Mouse (Mus musculus): Measurements from ENCODE around the gene Krtap4-2. TPM values are rescaled to one million over a fixed set of nuclear protein-coding genes. Genes with fewer than 3 reads are reported as not detected.

Krtap4-2 gene
- not detected in 2 replicates for polyA plus RNA-seq (2021; fragmentation: Nextera tagmentation)
- long read RNA-seq, experiment 1, result 0 reads
- long read RNA-seq, experiment 2, result 0 reads

DNA sequence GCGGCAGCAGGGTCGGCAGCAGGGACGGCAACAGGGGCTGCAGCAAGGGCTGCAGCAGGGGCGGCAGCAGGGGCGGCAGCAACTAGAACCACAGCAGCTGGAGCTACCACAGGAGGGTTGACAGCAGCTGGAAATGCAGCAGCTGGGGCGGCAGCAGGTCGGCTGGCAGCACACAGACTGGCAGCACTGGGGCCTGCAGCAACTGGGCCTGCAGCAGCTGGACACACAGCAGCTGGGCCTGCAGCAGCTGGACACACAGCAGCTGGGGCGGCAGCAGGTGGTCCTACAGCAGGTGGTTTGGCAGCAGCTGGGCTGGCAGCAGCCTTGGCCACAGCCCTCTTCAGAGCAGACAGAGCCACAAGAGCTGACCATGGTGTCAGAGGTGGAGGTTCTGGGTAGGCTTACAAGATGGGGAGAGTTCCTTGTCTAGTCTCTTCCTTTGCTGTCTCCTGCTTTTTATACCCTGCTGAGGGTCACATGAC lies at the start of gene Krtap4-2:
Gene Krtap4-2, minus strand, starts transcription at position 432 of the 482 bp plus-strand sequence.

DNA sequence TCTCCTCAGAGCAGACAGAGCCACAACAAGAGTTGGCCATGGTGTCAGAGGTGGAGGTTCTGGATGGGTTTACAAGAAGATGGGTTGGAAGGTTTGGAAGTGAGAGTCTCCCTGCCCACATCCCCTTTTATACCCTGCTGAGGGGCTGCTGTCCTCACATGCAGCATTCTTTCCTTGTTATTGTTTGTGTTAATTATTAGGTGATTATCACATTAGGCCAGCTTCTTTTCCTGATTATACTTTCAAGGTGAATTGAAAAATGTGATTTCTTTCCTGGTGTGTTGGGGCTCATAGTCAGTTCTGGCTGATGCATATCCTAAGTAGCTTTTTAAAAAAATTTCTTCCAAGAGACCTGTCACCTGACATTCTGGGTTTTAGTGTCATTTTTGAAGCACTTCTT lies 31.0 kb upstream of the Krtap4-2 start, which contains the start of gene Krtap4-6:
Gene Krtap4-6, minus strand, starts transcription at position 101 of the 400 bp plus-strand sequence.

DNA sequence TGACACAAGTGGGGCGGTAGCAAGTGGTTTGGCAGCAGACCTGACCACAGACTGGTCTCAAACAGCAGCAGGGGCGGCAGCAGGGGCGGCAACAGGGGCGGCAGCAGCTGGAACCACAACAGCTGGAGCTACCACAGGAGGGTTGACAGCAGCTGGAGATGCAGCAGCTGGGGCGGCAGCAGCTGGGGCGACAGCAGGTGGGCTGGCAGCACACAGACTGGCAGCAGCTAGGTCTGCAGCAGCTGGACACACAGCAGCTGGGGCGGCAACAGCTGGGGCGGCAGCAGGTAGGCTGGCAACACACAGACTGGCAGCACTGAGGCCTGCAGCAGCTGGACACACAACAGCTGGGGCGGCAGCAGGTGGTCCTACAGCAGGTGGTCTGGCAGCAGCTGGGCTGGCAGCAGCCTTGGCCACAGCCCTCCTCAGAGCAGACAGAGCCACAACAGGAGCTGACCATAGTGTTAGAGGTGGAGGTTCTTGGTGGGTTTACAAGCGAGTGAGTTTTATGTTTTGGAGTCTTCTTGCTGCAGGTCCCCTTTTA lies 23.7 kb upstream of the Krtap4-2 start, which contains the start of gene Gm11563:
Gene Gm11563, minus strand, starts transcription at position 494 of the 544 bp plus-strand sequence.

DNA sequence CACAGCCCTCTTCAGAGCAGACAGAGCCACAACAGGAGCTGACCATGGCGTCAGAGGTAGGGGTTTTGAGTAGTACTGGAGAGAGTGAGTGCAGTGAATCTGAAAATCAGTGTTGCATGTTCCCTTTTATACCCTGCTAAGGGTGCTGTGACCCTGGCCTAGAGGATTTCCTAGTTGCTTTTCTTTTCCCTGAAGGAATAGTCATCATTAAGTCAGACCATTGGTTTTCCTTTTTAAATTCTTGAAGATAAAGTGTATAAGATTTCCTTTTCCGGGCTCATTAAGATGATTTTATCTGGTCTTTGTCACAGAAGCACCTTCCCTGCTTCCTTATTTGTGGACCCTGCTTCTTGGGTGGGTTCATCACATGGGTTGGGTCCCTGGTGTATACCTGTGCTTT lies 15.3 kb upstream of the Krtap4-2 start, which contains the start of gene Gm11555:
Gene Gm11555, minus strand, starts transcription at position 101 of the 400 bp plus-strand sequence.

DNA sequence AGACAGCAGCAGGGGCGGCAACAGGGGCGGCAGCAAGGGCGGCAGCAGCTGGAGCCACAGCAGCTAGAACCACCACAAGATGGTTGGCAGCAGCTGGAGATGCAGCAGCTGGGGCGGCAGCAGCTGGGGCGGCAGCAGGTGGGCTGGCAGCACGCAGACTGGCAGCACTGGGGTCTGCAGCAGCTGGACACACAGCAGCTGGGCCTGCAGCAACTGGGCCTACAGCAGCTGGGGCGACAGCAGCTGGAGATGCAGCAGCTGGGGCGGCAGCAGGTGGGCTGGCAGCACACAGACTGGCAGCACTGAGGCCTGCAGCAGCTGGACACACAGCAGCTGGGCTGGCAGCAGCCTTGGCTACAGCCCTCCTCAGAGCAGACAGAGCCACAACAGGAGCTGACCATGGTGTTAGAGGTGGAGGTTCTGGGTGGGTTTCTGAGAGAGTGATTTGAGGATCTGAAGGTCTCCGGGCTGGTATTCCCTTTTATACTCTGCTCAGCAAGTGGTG lies 8.8 kb upstream of the Krtap4-2 start, which contains the start of gene Krtap4-7:
Gene Krtap4-7, minus strand, starts transcription at position 455 of the 505 bp plus-strand sequence.

DNA sequence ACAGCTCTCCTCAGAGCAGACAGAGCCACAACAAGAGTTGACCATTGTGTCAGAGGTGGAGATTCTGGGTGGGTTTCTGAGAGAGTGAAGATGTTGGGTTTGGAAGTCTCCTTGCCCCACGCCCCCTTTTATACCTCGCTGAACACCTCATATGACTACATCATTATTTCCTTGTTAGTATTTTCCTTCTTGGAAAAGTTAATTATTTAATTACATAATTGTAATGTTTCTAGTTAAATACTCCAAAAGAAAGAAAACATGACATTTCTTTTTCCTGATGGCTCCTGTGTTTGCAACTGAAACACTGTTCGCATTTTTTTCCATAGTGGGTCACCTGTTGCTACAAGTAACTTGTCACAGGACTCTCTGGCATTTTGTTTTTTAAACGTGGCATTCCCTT lies 6.7 kb downstream of the Krtap4-2 start, which contains the start of gene Krtap4-1:
Gene Krtap4-1, minus strand, starts transcription at position 101 of the 400 bp plus-strand sequence.

DNA sequence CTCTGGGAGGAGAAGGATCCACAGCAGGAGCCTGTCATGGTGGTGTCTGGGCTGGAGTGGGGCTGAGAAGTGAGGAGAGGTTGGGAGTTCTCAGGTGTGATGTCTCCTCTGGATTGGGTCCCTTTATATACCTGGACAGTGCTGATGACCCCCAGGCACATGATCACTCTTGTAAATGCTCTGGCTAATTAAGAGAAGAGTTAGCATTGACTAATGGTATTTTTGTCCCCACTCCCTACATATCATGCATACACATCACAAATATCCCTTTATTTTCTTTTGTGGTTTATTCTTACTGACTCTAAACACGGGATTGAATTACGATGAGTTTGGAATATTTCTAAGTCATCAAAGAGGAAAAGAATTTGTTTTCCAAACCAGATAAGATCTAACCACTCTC lies 14.5 kb downstream of the Krtap4-2 start, which contains the start of gene Gm11562:
Gene Gm11562, minus strand, starts transcription at position 101 of the 400 bp plus-strand sequence.

DNA sequence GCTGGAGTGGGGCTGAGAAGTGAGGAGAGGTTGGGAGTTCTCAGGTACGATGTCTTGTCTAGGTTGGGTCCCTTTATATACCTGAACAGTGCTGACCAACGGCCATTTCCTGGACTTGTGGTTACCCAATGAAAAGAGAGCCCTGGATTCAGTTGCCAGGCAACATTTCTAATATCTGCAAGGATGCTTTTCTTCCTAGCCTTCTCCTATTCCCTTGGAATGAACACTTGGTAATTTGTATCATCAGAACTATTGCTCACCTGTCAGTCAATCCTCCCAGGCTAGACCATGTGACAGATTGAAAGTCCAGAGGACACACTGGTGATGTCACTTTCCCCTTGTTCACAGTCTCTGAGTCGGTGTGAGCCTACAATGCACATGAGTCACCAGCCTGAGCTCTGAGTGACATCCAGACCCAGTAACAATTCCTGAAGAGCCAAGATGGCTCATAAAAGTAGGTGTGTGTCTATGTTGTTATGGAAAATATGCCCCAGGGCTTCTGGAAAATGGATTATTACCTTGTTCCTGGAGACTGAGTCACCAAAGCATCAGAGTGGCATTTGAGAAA lies 20.0 kb downstream of the Krtap4-2 start, which contains the start of gene Krtap2-4:
Gene Krtap2-4, minus strand, starts transcription at position 51 of the 568 bp plus-strand sequence.

DNA sequence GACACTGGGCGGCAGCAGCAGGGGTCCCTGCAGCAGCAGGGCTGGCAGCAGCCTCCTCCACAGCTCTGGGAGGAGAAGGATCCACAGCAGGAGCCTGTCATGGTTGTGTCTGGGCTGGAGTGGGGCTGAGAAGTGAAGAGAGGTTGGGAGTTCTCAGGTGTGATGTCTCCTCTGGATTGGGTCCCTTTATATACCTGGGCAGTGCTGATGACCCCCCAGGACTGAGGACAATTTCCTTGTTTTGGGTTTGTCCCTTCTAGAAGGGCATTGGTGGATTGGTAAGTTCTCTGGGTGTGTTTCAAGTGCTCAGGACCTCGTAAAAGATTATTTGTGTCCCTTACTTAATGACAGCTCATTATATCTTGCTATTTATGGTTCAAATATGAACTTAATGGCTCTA lies 24.8 kb downstream of the Krtap4-2 start, which contains the start of gene Gm11937:
Gene Gm11937, minus strand, starts transcription at position 101 of the 400 bp plus-strand sequence.

DNA sequence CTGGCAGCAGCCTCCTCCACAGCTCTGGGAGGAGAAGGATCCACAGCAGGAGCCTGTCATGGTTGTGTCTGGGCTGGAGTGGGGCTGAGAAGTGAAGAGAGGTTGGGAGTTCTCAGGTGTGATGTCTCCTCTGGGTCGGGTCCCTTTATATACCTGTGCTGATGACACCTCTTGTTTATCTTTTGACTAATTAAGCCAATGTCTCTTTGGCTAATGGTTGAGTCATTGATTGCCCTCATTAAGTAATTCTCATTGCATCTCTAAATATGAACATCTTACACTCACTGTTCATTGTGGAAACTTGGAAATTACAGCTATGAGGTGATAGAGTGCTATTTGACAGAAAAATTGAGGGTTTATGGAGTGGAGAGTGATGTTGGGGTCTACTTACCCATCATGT lies 31.7 kb downstream of the Krtap4-2 start, which contains the start of gene Gm11938:
Gene Gm11938, minus strand, starts transcription at position 101 of the 400 bp plus-strand sequence.

DNA sequence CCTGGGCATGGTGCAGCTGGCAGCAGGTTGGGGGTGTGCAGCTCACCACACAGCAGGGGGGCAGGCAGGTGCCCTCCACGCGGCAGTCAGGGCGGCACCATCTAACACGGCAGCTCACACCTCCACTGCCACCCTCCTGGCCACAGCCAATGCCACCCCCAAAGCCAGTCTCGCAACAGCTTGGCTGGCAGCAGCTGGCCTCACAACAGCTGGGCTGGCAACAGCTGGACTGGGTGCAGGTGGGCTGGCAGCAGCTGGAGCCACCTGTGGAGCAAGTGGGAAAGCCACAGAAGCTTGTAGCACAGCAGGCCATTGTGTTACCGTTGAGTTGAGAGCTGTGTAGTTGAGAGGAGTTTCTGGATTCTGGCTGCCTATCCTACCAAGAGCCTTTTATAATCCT lies 37.1 kb downstream of the Krtap4-2 start, which contains the start of gene Krtap9-3:
Gene Krtap9-3, minus strand, starts transcription at position 364 of the 400 bp plus-strand sequence.

DNA sequence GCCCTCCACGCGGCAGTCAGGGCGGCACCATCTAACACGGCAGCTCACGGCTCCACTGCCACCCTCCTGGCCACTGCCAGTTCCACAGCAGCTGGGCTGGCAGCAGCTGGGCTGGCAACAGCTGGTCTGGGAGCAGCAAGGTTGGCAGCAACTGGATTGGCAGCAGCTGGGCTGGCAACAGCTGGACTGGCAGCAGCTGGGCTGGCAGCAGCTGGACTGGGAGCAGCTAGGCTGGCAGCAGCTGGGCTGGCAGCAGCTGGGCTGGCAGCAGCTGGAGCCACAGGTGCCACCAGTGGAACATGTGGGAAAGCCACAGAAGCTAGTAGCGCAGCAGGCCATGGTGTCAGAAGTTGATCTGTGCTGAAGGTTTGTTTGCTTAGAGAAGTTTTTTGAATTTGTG lies 43.9 kb downstream of the Krtap4-2 start, which contains the start of gene Krtap1-3:
Gene Krtap1-3, minus strand, starts transcription at position 359 of the 400 bp plus-strand sequence.

Other genes with a start within 250 kb of the Krtap4-2 start
- gene Krt10, start 245.7 kb downstream of the Krtap4-2 start, polyA plus RNA-seq (2021; fragmentation: Nextera tagmentation), result 39.1 and 40.8 TPM in 2 replicates
- gene Krt12, start 212.8 kb downstream of the Krtap4-2 start, polyA plus RNA-seq (2021; fragmentation: Nextera tagmentation), result 21.1 and 24.0 TPM in 2 replicates
- gene Krt20, start 196.9 kb downstream of the Krtap4-2 start, polyA plus RNA-seq (2021; fragmentation: Nextera tagmentation), result 0.43 TPM in 1 of 2 replicates, not detected in the other
- not detected in 2 replicates for gene Krt23, start 141.9 kb downstream of the Krtap4-2 start, polyA plus RNA-seq (2021; fragmentation: Nextera tagmentation)
- gene Krt39, start 113.7 kb downstream of the Krtap4-2 start, polyA plus RNA-seq (2021; fragmentation: Nextera tagmentation), result not detected in 2 replicates
- not detected in 2 replicates for gene Krt40, start 91.9 kb downstream of the Krtap4-2 start, polyA plus RNA-seq (2021; fragmentation: Nextera tagmentation)
- gene Krtap3-3, start 84.2 kb downstream of the Krtap4-2 start, polyA plus RNA-seq (2021; fragmentation: Nextera tagmentation), result not detected in 2 replicates
- not detected in 2 replicates for gene Krtap3-2, start 78.2 kb downstream of the Krtap4-2 start, polyA plus RNA-seq (2021; fragmentation: Nextera tagmentation)
- not detected in 2 replicates for gene Gm11939, start 75.6 kb downstream of the Krtap4-2 start, polyA plus RNA-seq (2021; fragmentation: Nextera tagmentation)
- not detected in 2 replicates for gene Krtap3-1, start 68.5 kb downstream of the Krtap4-2 start, polyA plus RNA-seq (2021; fragmentation: Nextera tagmentation)
- gene Krtap1-5, start 54.1 kb downstream of the Krtap4-2 start, polyA plus RNA-seq (2021; fragmentation: Nextera tagmentation), result not detected in 2 replicates
- gene Krtap1-4, start 51.4 kb downstream of the Krtap4-2 start, polyA plus RNA-seq (2021; fragmentation: Nextera tagmentation), result not detected in 2 replicates
- not detected in 2 replicates for gene Krtap1-3, start 43.7 kb downstream of the Krtap4-2 start, polyA plus RNA-seq (2021; fragmentation: Nextera tagmentation)
- gene Krtap9-3, start 37.0 kb downstream of the Krtap4-2 start, polyA plus RNA-seq (2021; fragmentation: Nextera tagmentation), result not detected in 2 replicates
- gene Gm11938, start 31.8 kb downstream of the Krtap4-2 start, polyA plus RNA-seq (2021; fragmentation: Nextera tagmentation), result not detected in 2 replicates
- not detected in 2 replicates for gene Gm11937, start 24.9 kb downstream of the Krtap4-2 start, polyA plus RNA-seq (2021; fragmentation: Nextera tagmentation)
- not detected in 2 replicates for gene Krtap2-4, start 20.2 kb downstream of the Krtap4-2 start, polyA plus RNA-seq (2021; fragmentation: Nextera tagmentation)
- gene Gm11562, start 14.6 kb downstream of the Krtap4-2 start, polyA plus RNA-seq (2021; fragmentation: Nextera tagmentation), result not detected in 2 replicates
- not detected in 2 replicates for gene Krtap4-1, start 6.8 kb downstream of the Krtap4-2 start, polyA plus RNA-seq (2021; fragmentation: Nextera tagmentation)
- not detected in 2 replicates for gene Krtap4-7, start 9.0 kb upstream of the Krtap4-2 start, polyA plus RNA-seq (2021; fragmentation: Nextera tagmentation)
- gene Gm11555, start 15.2 kb upstream of the Krtap4-2 start, polyA plus RNA-seq (2021; fragmentation: Nextera tagmentation), result not detected in 2 replicates
- not detected in 2 replicates for gene Gm11563, start 23.9 kb upstream of the Krtap4-2 start, polyA plus RNA-seq (2021; fragmentation: Nextera tagmentation)
- not detected in 2 replicates for gene Krtap4-6, start 30.9 kb upstream of the Krtap4-2 start, polyA plus RNA-seq (2021; fragmentation: Nextera tagmentation)
- not detected in 2 replicates for gene Gm14190, start 55.7 kb upstream of the Krtap4-2 start, polyA plus RNA-seq (2021; fragmentation: Nextera tagmentation)
- not detected in 2 replicates for gene Gm14180, start 99.2 kb upstream of the Krtap4-2 start, polyA plus RNA-seq (2021; fragmentation: Nextera tagmentation)
- gene Gm11595, start 137.8 kb upstream of the Krtap4-2 start, polyA plus RNA-seq (2021; fragmentation: Nextera tagmentation), result not detected in 2 replicates
- gene Krtap4-8, start 145.6 kb upstream of the Krtap4-2 start, polyA plus RNA-seq (2021; fragmentation: Nextera tagmentation), result not detected in 2 replicates
- not detected in 2 replicates for gene Krtap4-9, start 150.1 kb upstream of the Krtap4-2 start, polyA plus RNA-seq (2021; fragmentation: Nextera tagmentation)
- gene Gm11596, start 158.4 kb upstream of the Krtap4-2 start, polyA plus RNA-seq (2021; fragmentation: Nextera tagmentation), result not detected in 2 replicates
- gene Gm11569, start 163.8 kb upstream of the Krtap4-2 start, polyA plus RNA-seq (2021; fragmentation: Nextera tagmentation), result not detected in 2 replicates
- not detected in 2 replicates for gene Gm11554, start 169.4 kb upstream of the Krtap4-2 start, polyA plus RNA-seq (2021; fragmentation: Nextera tagmentation)
- not detected in 2 replicates for gene Krtap4-13, start 174.8 kb upstream of the Krtap4-2 start, polyA plus RNA-seq (2021; fragmentation: Nextera tagmentation)
- not detected in 2 replicates for gene Gm11564, start 180.6 kb upstream of the Krtap4-2 start, polyA plus RNA-seq (2021; fragmentation: Nextera tagmentation)
- not detected in 2 replicates for gene 2300003K06Rik, start 203.0 kb upstream of the Krtap4-2 start, polyA plus RNA-seq (2021; fragmentation: Nextera tagmentation)
- gene Krtap4-16, start 216.5 kb upstream of the Krtap4-2 start, polyA plus RNA-seq (2021; fragmentation: Nextera tagmentation), result not detected in 2 replicates
- gene Gm11568, start 222.8 kb upstream of the Krtap4-2 start, polyA plus RNA-seq (2021; fragmentation: Nextera tagmentation), result not detected in 2 replicates
- gene Gm11559, start 229.4 kb upstream of the Krtap4-2 start, polyA plus RNA-seq (2021; fragmentation: Nextera tagmentation), result not detected in 2 replicates
- gene Krtap9-1, start 238.3 kb upstream of the Krtap4-2 start, polyA plus RNA-seq (2021; fragmentation: Nextera tagmentation), result not detected in 2 replicates
- not detected in 2 replicates for gene Gm11567, start 244.1 kb upstream of the Krtap4-2 start, polyA plus RNA-seq (2021; fragmentation: Nextera tagmentation)